Mouse (Mus musculus): Measurements from ENCODE around the gene Klrg1.

Klrg1 gene

GRCm38 (mm10) chr6:122282782-122283181 lies at the start of gene Klrg1:
Klrg1 (minus strand) TSS chr6:122282882.
- DNase-seq (ENCODE audit: low read depth) = no peak

- no peak for DNase-seq (ENCODE audit: low read depth)
These were observed 42.8 kb upstream of the Klrg1 start for GRCm38 (mm10) chr6:122325361-122325975.

GRCm38 (mm10) chr6:122318726-122319125 lies 36.0 kb upstream of the Klrg1 start:
- no peak for DNase-seq (ENCODE audit: low read depth)

GRCm38 (mm10) chr6:122310187-122310820 lies 27.6 kb upstream of the Klrg1 start:
- DNase-seq (ENCODE audit: low read depth) = no peak

GRCm38 (mm10) chr6:122309446-122309960 lies 26.8 kb upstream of the Klrg1 start:
- DNase-seq (ENCODE audit: low read depth) = peak; percentile 59

- peak; percentile 99 for DNase-seq (ENCODE audit: low read depth)
These were observed 26.1 kb upstream of the Klrg1 start, which contains the start of gene M6pr for GRCm38 (mm10) chr6:122308505-122309393. M6pr (plus strand) TSS chr6:122308720.

- no peak for DNase-seq (ENCODE audit: low read depth)
These were observed 25.4 kb upstream of the Klrg1 start for GRCm38 (mm10) chr6:122308136-122308504.

- no peak for DNase-seq (ENCODE audit: low read depth)
These were observed 24.0 kb upstream of the Klrg1 start for GRCm38 (mm10) chr6:122306707-122307106.

- no peak for DNase-seq (ENCODE audit: low read depth)
These were observed 22.3 kb upstream of the Klrg1 start for GRCm38 (mm10) chr6:122304790-122305555.

GRCm38 (mm10) chr6:122304355-122304754 lies 21.7 kb upstream of the Klrg1 start:
- DNase-seq (ENCODE audit: low read depth) = peak; percentile 94

- no peak for DNase-seq (ENCODE audit: low read depth)
These were observed 20.8 kb upstream of the Klrg1 start for GRCm38 (mm10) chr6:122303526-122303925.

GRCm38 (mm10) chr6:122302661-122303060 lies 20.0 kb upstream of the Klrg1 start:
- DNase-seq (ENCODE audit: low read depth) = no peak

- no peak for DNase-seq (ENCODE audit: low read depth)
These were observed 19.4 kb upstream of the Klrg1 start for GRCm38 (mm10) chr6:122302121-122302520.

GRCm38 (mm10) chr6:122299621-122300133 lies 17.0 kb upstream of the Klrg1 start:
- no peak for DNase-seq (ENCODE audit: low read depth)

- DNase-seq (ENCODE audit: low read depth) = no peak
These were observed 15.5 kb upstream of the Klrg1 start for GRCm38 (mm10) chr6:122298223-122298609.

- DNase-seq (ENCODE audit: low read depth) = peak; percentile 85
These were observed 14.9 kb upstream of the Klrg1 start for GRCm38 (mm10) chr6:122297279-122298222.

GRCm38 (mm10) chr6:122296918-122297278 lies 14.2 kb upstream of the Klrg1 start:
- DNase-seq (ENCODE audit: low read depth) = no peak

- DNase-seq (ENCODE audit: low read depth) = no peak
These were observed 12.6 kb upstream of the Klrg1 start for GRCm38 (mm10) chr6:122295242-122295641.

- no peak for DNase-seq (ENCODE audit: low read depth)
These were observed 11.6 kb upstream of the Klrg1 start for GRCm38 (mm10) chr6:122294290-122294689.

- DNase-seq (ENCODE audit: low read depth) = no peak
These were observed 11.1 kb upstream of the Klrg1 start for GRCm38 (mm10) chr6:122293796-122294195.

GRCm38 (mm10) chr6:122293121-122293520 lies 10.4 kb upstream of the Klrg1 start:
- DNase-seq (ENCODE audit: low read depth) = no peak
